Mouse (Mus musculus) bone marrow macrophage, adult 2 months (primary cell): ENCODE data around the gene Setd6.

ENCODE experiments used
- CTCF ChIP-seq: IDR thresholded peaks from 2 replicates; pipeline ENCODE4 v1.5.1; 2012; ENCODE audit warnings: low read depth, mild to moderate bottlenecking, low read length, moderate library complexity
- POLR2A ChIP-seq: IDR thresholded peaks from 2 replicates; pipeline ENCODE4 v1.6.1; 2012; ENCODE audit warnings: mild to moderate bottlenecking, low read depth, low read length, borderline replicate concordance

GRCm38 (mm10) chr8:95700282-95700681, 15.4 kb upstream of the Setd6 start:
- TF ChIP-seq POLR2A (no peak), CTCF (no peak)
